Mouse (Mus musculus): ENCODE measurements around the gene Th.
A peak's percentile ranks its signal among the peaks of the same experiment; 100 is the strongest.

The Th gene

GRCm38 (mm10) chr7:142931028-142931427 is at the start of gene Th:
Gene Th, minus strand, starts transcription at chr7:142931128.
- DNase-seq (ENCODE audit: low spot score): no peak

- DNase-seq (ENCODE audit: low spot score): peak; percentile 33
Observed at GRCm38 (mm10) chr7:142968809-142969511, 38.0 kb upstream of the Th start, which contains the start of gene Ascl2. Gene Ascl2, minus strand, starts transcription at chr7:142969264.

- peak; percentile 44 for DNase-seq (ENCODE audit: low spot score)
Observed at GRCm38 (mm10) chr7:142967884-142968808, 37.2 kb upstream of the Th start.

- peak; percentile 56 for DNase-seq (ENCODE audit: low spot score)
Observed at GRCm38 (mm10) chr7:142967414-142967883, 36.5 kb upstream of the Th start.

GRCm38 (mm10) chr7:142959752-142960151 is 28.8 kb upstream of the Th start:
- DNase-seq (ENCODE audit: low spot score): no peak

GRCm38 (mm10) chr7:142958817-142959216 is 27.9 kb upstream of the Th start:
- no peak for DNase-seq (ENCODE audit: low spot score)

- peak; percentile 11 for DNase-seq (ENCODE audit: low spot score)
Observed at GRCm38 (mm10) chr7:142956018-142956417, 25.1 kb upstream of the Th start.

GRCm38 (mm10) chr7:142949568-142949967 is 18.6 kb upstream of the Th start:
- no peak for DNase-seq (ENCODE audit: low spot score)

- DNase-seq (ENCODE audit: low spot score): no peak
Observed at GRCm38 (mm10) chr7:142937631-142938030, 6.7 kb upstream of the Th start.

- DNase-seq (ENCODE audit: low spot score): peak; percentile 23
Observed at GRCm38 (mm10) chr7:142935708-142936107, 4.8 kb upstream of the Th start.

- DNase-seq (ENCODE audit: low spot score): no peak
Observed at GRCm38 (mm10) chr7:142932469-142932868, 1.5 kb upstream of the Th start.

- DNase-seq (ENCODE audit: low spot score): no peak
Observed at GRCm38 (mm10) chr7:142929516-142929915, 1.4 kb downstream of the Th start.

- DNase-seq (ENCODE audit: low spot score): no peak
Observed at GRCm38 (mm10) chr7:142927293-142927692, 3.6 kb downstream of the Th start.

GRCm38 (mm10) chr7:142918641-142919628 is 12.0 kb downstream of the Th start:
- DNase-seq (ENCODE audit: low spot score): peak; percentile 79

GRCm38 (mm10) chr7:142917659-142918058 is 13.3 kb downstream of the Th start:
- no peak for DNase-seq (ENCODE audit: low spot score)

GRCm38 (mm10) chr7:142916178-142916577 is 14.8 kb downstream of the Th start:
- no peak for DNase-seq (ENCODE audit: low spot score)

- DNase-seq (ENCODE audit: low spot score): no peak
Observed at GRCm38 (mm10) chr7:142911682-142912081, 19.2 kb downstream of the Th start.

- DNase-seq (ENCODE audit: low spot score): no peak
Observed at GRCm38 (mm10) chr7:142910104-142910503, 20.8 kb downstream of the Th start.

GRCm38 (mm10) chr7:142909622-142910021 is 21.3 kb downstream of the Th start:
- no peak for DNase-seq (ENCODE audit: low spot score)

- DNase-seq (ENCODE audit: low spot score): no peak
Observed at GRCm38 (mm10) chr7:142905606-142906005, 25.3 kb downstream of the Th start.

- no peak for DNase-seq (ENCODE audit: low spot score)
Observed at GRCm38 (mm10) chr7:142904331-142904730, 26.6 kb downstream of the Th start.

GRCm38 (mm10) chr7:142902931-142903330 is 28.0 kb downstream of the Th start:
- DNase-seq (ENCODE audit: low spot score): no peak

Measured in urinary bladder, postnatal 25 days (tissue).